Mouse (Mus musculus) mouse embryonic stem cell (cell line): ENCODE data around the gene Tmub1.
"Not testable (repeated sequence)": the region's sequence is repeated elsewhere in the genome, so short reads cannot be mapped to it uniquely, and the experiment has no call there.

Experiments used
- in situ Hi-C, 2 experiments: fragments of 300-500 bp; cut with MboI; formaldehyde crosslinking; loops; 1 replicate in 1 of 2; 3 replicates in 1 of 2; pipeline ENCODE4 v1.14.3; 2019 to 2020; ENCODE audit warnings: low sequenced_read_pairs in 2 of 2, low pct_unique_long_range_greater_than_20kb in 1 of 2, mixed read lengths in 1 of 2; ENCODE audit not compliant: unreplicated experiment in 1 of 2

The Tmub1 gene

GRCm38 (mm10) chr5:24401969-24402368 lies 45.7 kb downstream of the Tmub1 start:
- in situ Hi-C loops = no loop called here

- in situ Hi-C loops = no loop called here
These were observed 46.6 kb downstream of the Tmub1 start for GRCm38 (mm10) chr5:24400911-24401605.

DNA sequence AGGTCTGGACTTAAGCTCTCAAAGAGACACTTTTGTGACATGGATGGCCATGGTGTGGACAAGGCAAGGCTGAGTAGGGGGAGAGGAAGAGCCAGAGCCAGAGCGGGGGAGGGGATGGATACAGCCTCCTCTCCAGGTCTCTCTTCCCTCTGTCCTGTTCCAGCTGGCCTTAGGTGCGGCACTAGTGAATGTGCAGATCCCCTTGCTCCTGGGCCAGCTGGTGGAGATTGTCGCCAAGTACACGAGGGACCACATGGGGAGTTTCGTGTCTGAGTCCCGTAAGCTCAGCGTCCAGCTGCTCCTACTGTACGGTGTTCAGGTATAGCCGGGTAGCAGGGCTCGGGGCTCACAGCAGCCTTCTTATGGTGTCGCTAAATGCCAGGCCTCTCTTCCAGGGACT lies 47.3 kb downstream of the Tmub1 start:
- in situ Hi-C loops = no loop called here

DNA sequence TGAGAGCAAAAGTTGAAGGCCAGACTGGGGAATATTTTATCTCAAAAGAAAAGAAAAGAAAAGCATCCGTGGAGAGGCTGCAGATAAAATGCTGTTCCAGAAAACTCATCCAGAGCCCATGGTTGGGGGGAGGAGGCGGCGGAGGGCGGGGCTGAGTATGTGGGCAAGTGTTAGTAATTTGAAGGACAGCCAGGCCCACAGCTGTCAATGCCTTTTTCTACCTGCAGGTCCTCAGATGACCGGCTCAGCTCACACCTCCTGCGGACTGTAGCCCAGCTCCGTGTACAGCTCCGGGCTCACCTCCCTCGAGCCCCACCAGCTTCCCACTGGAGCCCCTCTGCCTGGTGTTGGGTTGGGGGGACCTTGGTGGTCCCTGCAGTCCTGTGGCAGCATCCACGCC lies 48.0 kb downstream of the Tmub1 start:
- in situ Hi-C loops = no loop called here

- in situ Hi-C loops = not testable (repeated sequence)
These were observed 51.4 kb downstream of the Tmub1 start for GRCm38 (mm10) chr5:24396254-24396653.
